In genomic region chr4:156235360-156235770, GRCm38 (mm10) we compare ENCODE assay signal across 7 mouse cellular contexts. TPM values are rescaled to one million over a fixed set of nuclear protein-coding genes. Genes with fewer than 3 reads are reported as not detected.
DNase-seq lines count a peak whose midpoint lies in the region; ATAC-seq and TF ChIP-seq lines count a peak whose summit lies in the region.

No protein-coding gene starts in this region.

- peak overlapping the region; percentile 85 for H3K9ac ChIP-seq in hindbrain, embryonic 16.5 days (ENCODE audit: low read depth, low read length)

- DNase-seq in testis, postnatal 14 days (ENCODE audit: low spot score), result no peak
- peak; percentile 76 for DNase-seq in embryo, embryonic 10.5 days (ENCODE audit: low spot score)
- DNase-seq in right cerebral cortex, postnatal 36 days (ENCODE audit: low spot score in 2 of 2), result no peak
- no peak for DNase-seq in left cerebral cortex, adult 8-10 months (ENCODE audit: low spot score in 2 of 2)

- peak overlapping the region; percentile 59 for H3K4me3 ChIP-seq in testis, adult 2 months (ENCODE audit: control insufficient read depth, low read depth, low read length)
- peak overlapping the region; percentile 95 for H3K4me3 ChIP-seq in hindbrain, embryonic 16.5 days (ENCODE audit: low read length)

- H3K27ac ChIP-seq in testis, adult 2 months (ENCODE audit: control insufficient read depth, insufficient read depth, low read depth, low read length), result no peak overlapping the region
- peak overlapping the region; percentile 92 for H3K27ac ChIP-seq in hindbrain, embryonic 16.5 days (ENCODE audit: low read depth, low read length)

- WGBS in hindbrain, embryonic 16.5 days, result under 1% methylated on average over 15 of the region's 15 CpGs

- no peaks in the 10 kb centered on the region for H3K27me3 ChIP-seq in testis, adult 2 months (ENCODE audit: control insufficient read depth, insufficient read depth, low read length)
- H3K27me3 ChIP-seq in hindbrain, embryonic 16.5 days (replicated peaks; ENCODE audit: control insufficient read depth, insufficient read depth, low read length), result no peaks in the 10 kb centered on the region

- TF ChIP-seq POLR2A in testis, adult 2 months (IDR thresholded peaks at IDR 0.05; ENCODE audit: control insufficient read depth, low read depth, low read length), result no peak

- H3K36me3 ChIP-seq in testis, adult 2 months (ENCODE audit: control insufficient read depth, insufficient read depth, low read length), result no peaks in the 10 kb centered on the region
- H3K36me3 ChIP-seq in hindbrain, embryonic 16.5 days (ENCODE audit: control insufficient read depth, insufficient read depth, low read length), result peaks cover 40% of the 10 kb centered on the region

- H3K4me1 ChIP-seq in testis, adult 2 months (ENCODE audit: control insufficient read depth, insufficient read depth, low read length), result peaks cover 10% of the 10 kb centered on the region
- peaks cover 13% of the 10 kb centered on the region for H3K4me1 ChIP-seq in hindbrain, embryonic 16.5 days (ENCODE audit: control insufficient read depth, insufficient read depth, low read depth, low read length)

- peak overlapping the region; percentile 97 for H3K4me2 ChIP-seq in hindbrain, embryonic 16.5 days (ENCODE audit: low read length)

- no peak for TF ChIP-seq CTCF in testis, adult 2 months (IDR thresholded peaks at IDR 0.05; ENCODE audit: control insufficient read depth, insufficient read depth, insufficient replicate concordance, low read depth, low read length)

- no peaks in the 10 kb centered on the region for H3K9me3 ChIP-seq in hindbrain, embryonic 16.5 days (ENCODE audit: control insufficient read depth, low read length)

- peak; percentile 46 for ATAC-seq in hindbrain, embryonic 16.5 days
- ATAC-seq in megakaryocyte-erythroid progenitor cell, adult 5-6 weeks (replicated peaks; ENCODE audit: low FRiP score, low TSS enrichment, poor library complexity, severe bottlenecking), result peak; percentile 19

RNA-seq across cellular contexts. Expression of gene Noc2l, which starts 0.4 kb away (rescaled TPM):
- polyA plus RNA-seq in testis, adult 2 months (2012; rRNA removed), result 13.0 and 13.6 TPM in 2 replicates
- polyA plus RNA-seq in hindbrain, embryonic 16.5 days (2015; fragmentation: Nextera tagmentation; extraction: Ambion mirVana), result 43.2 and 48.7 TPM in 2 replicates
- 160 TPM in 2 replicates for total RNA-seq in megakaryocyte-erythroid progenitor cell, adult 5-6 weeks (2014; fragmentation: Nextera tagmentation)
- total RNA-seq in megakaryocyte-erythroid progenitor cell, adult 5-6 weeks (2017), result 148 and 207 TPM in 2 replicates
- 10 to 100 TPM; 64.5 to 70.3 (median 68.1) TPM for total RNA-seq in left cerebral cortex, adult 8-10 months (2022)

RNA-seq across cellular contexts. Expression of gene Plekhn1, which starts 0.7 kb away (rescaled TPM):
- polyA plus RNA-seq in testis, adult 2 months (2012; rRNA removed), result 40.2 and 42.7 TPM in 2 replicates
- 26.2 and 29.2 TPM in 2 replicates for polyA plus RNA-seq in hindbrain, embryonic 16.5 days (2015; fragmentation: Nextera tagmentation; extraction: Ambion mirVana)
- total RNA-seq in megakaryocyte-erythroid progenitor cell, adult 5-6 weeks (2014; fragmentation: Nextera tagmentation), result 16.9 and 31.4 TPM in 2 replicates
- total RNA-seq in megakaryocyte-erythroid progenitor cell, adult 5-6 weeks (2017), result 8.7 and 11.7 TPM in 2 replicates
- 10 to 100 TPM; 33.2 to 40.5 (median 38.6) TPM for total RNA-seq in left cerebral cortex, adult 8-10 months (2022)

RNA-seq across cellular contexts. Expression of gene Perm1, which starts 19.7 kb away (rescaled TPM):
- not detected in 2 replicates for polyA plus RNA-seq in testis, adult 2 months (2012; rRNA removed)
- 2.2 and 2.4 TPM in 2 replicates for polyA plus RNA-seq in hindbrain, embryonic 16.5 days (2015; fragmentation: Nextera tagmentation; extraction: Ambion mirVana)
- not detected in 2 replicates for total RNA-seq in megakaryocyte-erythroid progenitor cell, adult 5-6 weeks (2014; fragmentation: Nextera tagmentation)
- total RNA-seq in megakaryocyte-erythroid progenitor cell, adult 5-6 weeks (2017), result not detected in 2 replicates
- under 1 TPM; 0.34 to 0.59 (median 0.51) TPM for total RNA-seq in left cerebral cortex, adult 8-10 months (2022)

RNA-seq across cellular contexts. Expression of gene Samd11, which starts 20.1 kb away (rescaled TPM):
- 3.0 and 4.7 TPM in 2 replicates for polyA plus RNA-seq in testis, adult 2 months (2012; rRNA removed)
- polyA plus RNA-seq in hindbrain, embryonic 16.5 days (2015; fragmentation: Nextera tagmentation; extraction: Ambion mirVana), result 1.9 and 2.0 TPM in 2 replicates
- total RNA-seq in megakaryocyte-erythroid progenitor cell, adult 5-6 weeks (2014; fragmentation: Nextera tagmentation), result 0.47 and 0.72 TPM in 2 replicates
- 0.23 and 0.70 TPM in 2 replicates for total RNA-seq in megakaryocyte-erythroid progenitor cell, adult 5-6 weeks (2017)
- total RNA-seq in left cerebral cortex, adult 8-10 months (2022), result 1 to 10 TPM; 4.7 to 8.3 (median 7.7) TPM

RNA-seq across cellular contexts. Expression of gene AW011738, which starts 32.3 kb away (rescaled TPM):
- polyA plus RNA-seq in testis, adult 2 months (2012; rRNA removed), result 0.06 and 0.24 TPM in 2 replicates
- 3.7 and 5.3 TPM in 2 replicates for polyA plus RNA-seq in hindbrain, embryonic 16.5 days (2015; fragmentation: Nextera tagmentation; extraction: Ambion mirVana)
- total RNA-seq in megakaryocyte-erythroid progenitor cell, adult 5-6 weeks (2014; fragmentation: Nextera tagmentation), result 0.55 TPM in 1 of 2 replicates, not detected in the other
- 0.38 and 1.2 TPM in 2 replicates for total RNA-seq in megakaryocyte-erythroid progenitor cell, adult 5-6 weeks (2017)
- 1 to 10 TPM; 5.9 to 7.5 (median 7.0) TPM for total RNA-seq in left cerebral cortex, adult 8-10 months (2022)
